Mouse (Mus musculus) small intestine, adult 2 months (tissue): ENCODE measurements around the gene Clec1b.

ENCODE experiments used
- CTCF ChIP-seq: fragments of 200-500 bp; IDR thresholded peaks from 2 replicates; pipeline ENCODE4 v1.5.1; 2012; ENCODE audit warnings: low read depth, mild to moderate bottlenecking, control low read depth, inconsistent platforms, low read length, moderate library complexity, mixed read lengths; ENCODE audit not compliant: insufficient replicate concordance, insufficient read length; ENCODE audit errors: extremely low read depth
- POLR2A ChIP-seq: fragments of 200-500 bp; IDR thresholded peaks from 2 replicates; pipeline ENCODE4 v1.6.1; 2012; ENCODE audit warnings: low read depth, mild to moderate bottlenecking, control low read depth, inconsistent platforms, low read length, moderate library complexity

GRCm38 (mm10) chr6:129405999-129406398 is 8.9 kb downstream of the Clec1b start:
- no peak for TF ChIP-seq CTCF
- TF ChIP-seq POLR2A: no peak
